Mouse (Mus musculus) stomach, embryonic 16.5 days (tissue): ENCODE results near the gene Nell1. TPM values are rescaled to one million over a fixed set of nuclear protein-coding genes. Genes with fewer than 3 reads are reported as not detected.

Experiments used
- ATAC-seq: fragments of 200-750 bp; cut with Nextera tagmentation; 2 replicates; pipeline ENCODE4 v1.8.0; 2017; ENCODE audit warnings: moderate number of reproducible peaks, moderate TSS enrichment; ENCODE audit not compliant: insufficient read depth, low FRiP score
- H3K27ac ChIP-seq: fragments of 300-500 bp; sonication (generic); 2 replicates; pipeline ENCODE4 v1.5.1; 2014; ENCODE audit warnings: low read length
- H3K27me3 ChIP-seq: fragments of 300-500 bp; sonication (generic); 2 replicates; pipeline ENCODE4 v1.6.1; 2014; ENCODE audit warnings: low read length, control low read depth, mixed read lengths; ENCODE audit not compliant: control insufficient read depth, insufficient read depth
- H3K36me3 ChIP-seq: fragments of 300-500 bp; sonication (generic); 2 replicates; pipeline ENCODE4 v1.6.1; 2014; ENCODE audit warnings: low read length; ENCODE audit not compliant: control insufficient read depth, insufficient read depth
- H3K4me1 ChIP-seq: fragments of 300-500 bp; sonication (generic); 2 replicates; pipeline ENCODE4 v1.6.1; 2014; ENCODE audit warnings: low read length, control low read depth, mixed read lengths; ENCODE audit not compliant: control insufficient read depth, insufficient read depth
- H3K4me2 ChIP-seq: fragments of 300-500 bp; sonication (generic); 2 replicates; pipeline ENCODE4 v1.6.1; 2014; ENCODE audit warnings: low read depth, low read length, mixed read lengths
- H3K4me3 ChIP-seq: fragments of 300-500 bp; sonication (generic); replicated peaks from 2 replicates; pipeline ENCODE4 v1.5.1; 2014; ENCODE audit warnings: mild to moderate bottlenecking, low read length
- H3K9ac ChIP-seq: fragments of 300-500 bp; sonication (generic); 2 replicates; pipeline ENCODE4 v1.6.1; 2014; ENCODE audit warnings: low read length
- H3K9me3 ChIP-seq: fragments of 300-500 bp; sonication (generic); replicated peaks from 2 replicates; pipeline ENCODE4 v1.6.1; 2016; ENCODE audit warnings: low read length, control low read depth; ENCODE audit not compliant: control insufficient read depth
- WGBS: fragments of 180-500 bp; shearing (Covaris S2); extraction: QIAGEN DNeasy Blood & Tissue Kit; methylation state at CpG from one replicate; pipeline ENCODE4 v1.1.7; 2014; 5-methylcytosine and 5-hydroxymethylcytosine counted together
- polyA plus RNA-seq: library from polyadenylated mRNA; unstranded; fragments of >200 nt; fragmentation: Nextera tagmentation; extraction: Ambion mirVana; gene quantifications from 2 replicates; pipeline ENCODE4 v1.2.1, GENCODE M21; 2015

The Nell1 gene
- polyA plus RNA-seq, 1 experiment from 2014 or later, result 4.6 TPM

DNA sequence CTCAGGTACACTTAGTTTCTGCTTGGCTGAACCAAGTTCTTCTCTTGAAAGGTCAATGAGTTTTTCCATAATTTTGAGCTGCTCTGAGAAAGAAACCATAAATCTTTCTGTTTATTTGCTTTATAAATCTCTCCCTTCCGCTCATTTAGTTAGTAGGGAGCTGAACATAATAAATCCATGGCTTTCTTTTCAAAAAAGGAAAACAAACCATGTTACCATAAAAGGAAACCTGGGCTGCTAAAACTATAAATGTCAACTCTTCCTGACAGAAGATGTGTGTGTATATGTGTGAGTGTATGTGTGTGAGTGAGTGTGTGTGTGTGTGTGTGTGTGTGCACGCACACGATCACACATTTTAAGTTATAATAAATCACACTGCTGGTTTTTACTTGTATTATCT, 320.8 kb downstream of the Nell1 start:
- Histone ChIP-seq H3K27ac (no peak overlapping the region), H3K4me2 (no peak overlapping the region), H3K9ac (no peak overlapping the region), H3K9me3 (no peaks in the 10 kb centered on the region), H3K36me3 (no peaks in the 10 kb centered on the region), H3K4me1 (no peaks in the 10 kb centered on the region), H3K27me3 (no peaks in the 10 kb centered on the region), H3K4me3 (no peak overlapping the region)
- ATAC-seq, result no peak
- 51% methylated on average over 3 of the region's 3 CpGs for WGBS

DNA sequence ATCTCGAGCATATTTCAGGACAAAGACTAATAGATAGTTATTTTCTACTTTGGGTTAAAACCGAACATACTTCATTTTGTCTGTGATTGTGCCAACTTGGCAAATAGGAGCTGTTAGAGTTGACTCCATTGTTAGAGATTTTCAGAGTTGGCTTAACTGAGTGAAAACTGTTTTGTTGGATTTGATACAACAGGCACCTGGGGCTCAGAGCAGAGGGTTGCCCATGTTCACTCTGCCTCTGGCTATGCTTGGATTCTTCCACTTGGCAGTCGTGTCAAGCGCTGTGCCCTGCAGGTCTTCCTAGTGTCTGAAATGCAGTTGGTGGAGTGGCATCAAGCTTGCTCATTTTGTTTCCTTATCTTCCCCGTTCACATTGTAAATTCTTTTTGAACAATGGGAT, 363.6 kb downstream of the Nell1 start:
- no peaks in the 10 kb centered on the region for H3K27me3 ChIP-seq
- no peak overlapping the region for H3K4me2 ChIP-seq
- ATAC-seq, result no peak
- no peaks in the 10 kb centered on the region for H3K9me3 ChIP-seq
- no peak overlapping the region for H3K9ac ChIP-seq
- H3K4me3 ChIP-seq, result no peak overlapping the region
- no peaks in the 10 kb centered on the region for H3K4me1 ChIP-seq
- H3K36me3 ChIP-seq, result no peaks in the 10 kb centered on the region
- 78% methylated on average over 5 of the region's 5 CpGs for WGBS
- H3K27ac ChIP-seq, result no peak overlapping the region

DNA sequence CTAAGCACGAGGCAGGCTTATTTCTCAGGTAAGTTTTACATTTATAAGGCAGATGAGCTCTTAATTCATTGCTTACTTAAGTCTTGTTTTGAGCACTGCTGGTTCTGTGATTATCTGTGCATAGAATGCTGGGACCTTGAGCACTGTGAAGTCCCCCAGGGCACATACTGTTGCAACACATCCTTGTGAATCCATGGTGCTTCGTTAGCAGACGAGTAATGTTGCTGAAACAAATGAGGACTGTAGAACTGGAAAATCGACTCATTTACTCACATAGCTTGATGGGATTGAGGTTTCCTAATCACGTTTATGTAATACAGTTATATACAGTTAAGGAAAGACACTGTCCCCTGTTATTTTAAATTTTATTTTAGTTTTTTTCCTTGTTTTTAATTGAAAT, 364.1 kb downstream of the Nell1 start:
- ATAC-seq, result no peak
- Histone ChIP-seq H3K36me3 (no peaks in the 10 kb centered on the region), H3K27me3 (no peaks in the 10 kb centered on the region), H3K4me1 (no peaks in the 10 kb centered on the region), H3K9me3 (no peaks in the 10 kb centered on the region), H3K9ac (no peak overlapping the region), H3K27ac (no peak overlapping the region), H3K4me2 (no peak overlapping the region), H3K4me3 (no peak overlapping the region)
- 73% methylated on average over 5 of the region's 5 CpGs for WGBS

DNA sequence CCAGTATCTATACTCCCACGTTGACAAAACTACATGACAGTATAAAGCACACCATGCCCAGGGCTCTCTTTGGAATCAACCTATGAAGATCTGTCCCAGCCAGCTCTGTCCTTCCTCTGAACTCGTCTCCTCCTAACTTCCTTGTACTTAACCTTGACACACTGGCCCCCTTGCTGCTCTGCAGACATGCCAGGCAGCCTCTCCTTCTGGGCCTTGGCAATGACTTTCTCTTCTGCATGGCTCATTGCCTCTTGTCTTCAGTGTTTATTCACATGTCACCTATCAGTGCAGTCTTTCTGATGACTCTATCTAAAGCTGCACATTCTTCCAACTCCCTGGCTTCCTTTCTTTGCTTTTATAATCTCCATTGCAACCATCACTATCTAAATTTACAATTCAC, 376.9 kb downstream of the Nell1 start:
- Histone ChIP-seq H3K4me2 (no peak overlapping the region), H3K9me3 (no peaks in the 10 kb centered on the region), H3K27ac (no peak overlapping the region), H3K36me3 (no peaks in the 10 kb centered on the region), H3K9ac (no peak overlapping the region), H3K4me1 (no peaks in the 10 kb centered on the region), H3K27me3 (no peaks in the 10 kb centered on the region), H3K4me3 (no peak overlapping the region)
- 43% methylated on average over 2 of the region's 2 CpGs for WGBS
- ATAC-seq, result no peak

DNA sequence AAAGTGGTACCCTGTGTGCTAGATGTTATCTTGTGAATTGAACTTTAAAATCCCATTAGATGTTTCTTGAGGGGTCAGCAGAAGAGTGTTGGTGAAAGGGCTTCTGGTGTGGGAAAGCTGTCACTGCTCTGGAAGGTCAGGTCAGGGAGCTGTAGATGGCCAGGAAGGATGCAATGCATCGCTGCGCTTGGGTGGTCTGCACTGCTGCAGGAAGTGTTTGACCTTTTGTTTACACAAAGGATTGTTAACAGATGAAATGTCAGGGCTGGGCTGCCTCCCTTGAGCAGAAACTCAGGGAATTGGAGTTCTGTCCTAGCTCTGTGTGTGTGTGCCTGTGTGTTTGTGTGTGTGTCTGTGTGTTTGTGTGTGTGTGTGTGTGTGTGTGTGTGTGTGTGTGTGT, 382.5 kb downstream of the Nell1 start:
- Histone ChIP-seq H3K4me1 (no peaks in the 10 kb centered on the region), H3K36me3 (no peaks in the 10 kb centered on the region), H3K4me2 (no peak overlapping the region), H3K27me3 (no peaks in the 10 kb centered on the region), H3K9me3 (no peaks in the 10 kb centered on the region), H3K4me3 (no peak overlapping the region), H3K9ac (no peak overlapping the region), H3K27ac (no peak overlapping the region)
- 13% methylated on average over 2 of the region's 2 CpGs for WGBS
- no peak for ATAC-seq

DNA sequence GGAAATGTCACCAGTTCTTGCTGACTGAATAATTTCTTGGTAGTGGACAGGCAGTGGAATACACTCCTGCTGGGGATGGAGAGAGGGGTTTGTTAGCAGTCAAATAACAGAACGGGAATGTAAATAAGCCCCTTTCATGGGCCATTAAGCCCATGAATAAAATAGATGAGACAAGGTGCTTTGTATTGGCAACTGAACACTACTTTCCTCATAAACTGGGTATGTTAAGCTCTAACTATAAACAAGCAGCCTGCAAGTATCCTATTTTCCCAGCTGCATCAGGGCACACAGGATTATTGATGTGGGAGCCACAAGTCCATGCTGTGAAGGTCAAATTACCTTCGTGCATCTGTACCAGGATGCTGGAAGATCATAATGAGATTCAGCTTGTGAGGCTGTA, 387.4 kb downstream of the Nell1 start:
- Histone ChIP-seq H3K9me3 (no peaks in the 10 kb centered on the region), H3K9ac (no peak overlapping the region), H3K4me2 (no peak overlapping the region), H3K4me1 (no peaks in the 10 kb centered on the region), H3K27me3 (no peaks in the 10 kb centered on the region), H3K27ac (no peak overlapping the region), H3K4me3 (no peak overlapping the region), H3K36me3 (no peaks in the 10 kb centered on the region)
- ATAC-seq, result no peak
- WGBS, result 45% methylated on average over 2 of the region's 2 CpGs

DNA sequence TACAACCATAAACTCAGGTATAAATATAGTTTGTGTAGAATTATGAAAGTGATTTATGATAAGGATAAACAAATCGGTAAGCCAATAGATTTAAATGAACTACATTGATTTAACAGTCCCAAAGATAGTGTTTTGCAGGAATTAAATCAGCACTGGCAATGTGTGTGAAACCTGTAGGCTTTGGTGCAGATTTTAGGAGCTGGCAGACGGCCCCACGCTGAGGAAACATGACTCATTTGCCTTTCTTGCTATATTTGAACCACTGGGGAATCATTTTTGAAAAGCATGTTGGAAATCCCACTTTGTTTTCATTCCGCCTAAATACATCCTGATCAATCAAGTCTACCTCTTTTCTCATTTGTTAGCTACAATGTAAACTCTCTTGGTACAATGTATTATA, 400.2 kb downstream of the Nell1 start:
- Histone ChIP-seq H3K4me3 (no peak overlapping the region), H3K9ac (no peak overlapping the region), H3K27ac (no peak overlapping the region), H3K27me3 (no peaks in the 10 kb centered on the region), H3K9me3 (no peaks in the 10 kb centered on the region), H3K36me3 (no peaks in the 10 kb centered on the region), H3K4me1 (no peaks in the 10 kb centered on the region), H3K4me2 (no peak overlapping the region)
- 69% methylated on average over 4 of the region's 4 CpGs for WGBS
- ATAC-seq, result no peak

DNA sequence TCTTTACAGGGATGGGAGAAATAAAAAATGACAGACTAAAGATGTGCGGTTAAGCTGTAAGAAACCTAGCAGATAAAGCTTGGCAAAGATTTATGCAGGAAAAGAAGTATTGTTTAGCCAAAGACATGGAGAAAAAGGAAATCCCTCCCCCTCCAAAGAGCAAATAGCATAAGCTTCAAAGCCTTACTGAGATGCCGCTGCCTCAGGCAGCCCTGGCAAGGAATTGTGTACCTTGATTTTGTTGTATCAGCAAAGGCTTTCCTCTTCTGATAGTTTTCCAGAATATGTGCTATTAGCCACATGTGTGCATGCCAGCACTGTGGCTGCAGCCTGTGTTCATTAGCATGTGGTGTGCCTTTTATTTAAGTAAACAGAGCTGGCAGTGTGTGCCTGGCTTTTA, 435.8 kb downstream of the Nell1 start:
- Histone ChIP-seq H3K4me1 (peaks cover 5% of the 10 kb centered on the region), H3K36me3 (no peaks in the 10 kb centered on the region), H3K27me3 (no peaks in the 10 kb centered on the region), H3K4me2 (no peak overlapping the region), H3K9me3 (no peaks in the 10 kb centered on the region), H3K4me3 (no peak overlapping the region), H3K27ac (no peak overlapping the region), H3K9ac (no peak overlapping the region)
- WGBS, result 24% methylated on average over 2 of the region's 2 CpGs
- ATAC-seq, result no peak

DNA sequence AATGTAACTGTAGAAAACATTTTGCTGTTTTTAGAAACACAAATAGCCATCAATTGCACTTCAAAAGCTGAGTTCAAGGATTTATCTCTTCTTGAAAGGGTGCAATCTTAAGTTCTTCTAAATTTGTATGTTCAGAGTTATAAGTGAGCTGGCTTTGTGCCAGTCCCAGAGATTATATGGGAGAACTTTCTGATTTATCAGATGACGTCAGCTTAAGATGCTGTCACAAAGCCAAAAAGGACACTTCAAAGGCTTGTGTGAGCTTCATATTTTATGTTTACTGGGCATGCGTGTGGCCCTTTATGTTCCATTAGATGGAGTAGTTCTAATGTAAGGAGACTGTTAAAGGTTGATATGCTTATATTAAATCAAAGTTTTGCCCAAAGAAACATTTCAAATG, 445.3 kb downstream of the Nell1 start:
- H3K36me3 ChIP-seq, result no peaks in the 10 kb centered on the region
- WGBS, result 43% methylated on average over 2 of the region's 2 CpGs
- no peak for ATAC-seq

More for the DNA sequence above, 445.3 kb downstream of the Nell1 start:
- Histone ChIP-seq H3K4me3 (no peak overlapping the region), H3K9me3 (no peaks in the 10 kb centered on the region), H3K27me3 (no peaks in the 10 kb centered on the region), H3K4me2 (no peak overlapping the region), H3K27ac (no peak overlapping the region), H3K9ac (no peak overlapping the region), H3K4me1 (no peaks in the 10 kb centered on the region)
